Mouse (Mus musculus): ENCODE data around the gene Fbxw4. TPM values are rescaled to one million over a fixed set of nuclear protein-coding genes. Genes with fewer than 3 reads are reported as not detected.
A peak's percentile ranks its signal among the peaks of the same experiment; 100 is the strongest.

Gene Fbxw4
- total RNA-seq, 2 experiments from 2014 or later, result 29.7 to 30.3 TPM

DNA sequence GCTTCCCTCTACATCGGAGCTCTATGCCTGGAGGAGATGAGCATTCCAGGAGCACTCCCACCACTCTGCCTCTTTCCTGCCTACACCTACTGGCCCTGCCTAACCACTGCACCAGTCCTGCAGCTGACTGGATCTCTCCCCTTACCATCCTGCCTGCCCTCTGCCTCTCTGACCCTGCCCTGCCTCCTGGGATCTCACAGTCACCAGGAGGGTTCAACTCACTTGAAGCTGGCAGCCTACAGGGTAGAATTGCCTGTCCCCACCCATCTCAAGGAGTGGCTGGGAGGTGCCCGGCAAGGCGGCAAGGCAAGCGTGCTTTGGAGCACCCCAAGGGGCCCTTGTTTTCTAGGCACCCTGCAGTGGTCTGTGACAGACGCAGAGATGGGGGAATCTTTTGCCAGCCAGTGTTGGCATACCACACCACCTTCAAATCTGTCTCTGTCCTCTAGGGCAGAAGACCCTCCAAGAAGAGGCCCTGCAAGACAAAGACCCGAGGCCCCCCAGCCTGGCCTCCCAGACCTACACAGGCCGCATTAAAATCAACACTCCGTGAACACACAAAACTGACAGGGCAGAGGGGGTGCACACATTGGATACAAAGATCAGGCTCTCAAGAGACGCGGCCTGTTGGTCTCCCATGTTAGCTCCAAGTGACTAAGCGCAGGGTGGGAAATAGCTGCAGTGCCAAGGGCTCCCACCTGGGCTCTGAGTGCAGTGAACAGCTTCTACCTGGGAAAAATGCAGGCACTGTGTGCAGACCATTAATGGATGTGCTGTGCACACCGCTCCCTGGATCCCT, 44.5 kb downstream of the Fbxw4 start:
- DNase-seq (ENCODE audit: low spot score in 2 of 2), result no peak

- peak; percentile 33 to 57 for DNase-seq (ENCODE audit: low spot score in 2 of 2)
Measured at GRCm38 (mm10) chr19:45614928-45615327, 45.2 kb downstream of the Fbxw4 start.

GRCm38 (mm10) chr19:45614375-45614774, 45.7 kb downstream of the Fbxw4 start:
- no peak for DNase-seq (ENCODE audit: low spot score in 2 of 2)

GRCm38 (mm10) chr19:45610823-45611222, 49.3 kb downstream of the Fbxw4 start:
- no peak for DNase-seq (ENCODE audit: low spot score in 2 of 2)

DNA sequence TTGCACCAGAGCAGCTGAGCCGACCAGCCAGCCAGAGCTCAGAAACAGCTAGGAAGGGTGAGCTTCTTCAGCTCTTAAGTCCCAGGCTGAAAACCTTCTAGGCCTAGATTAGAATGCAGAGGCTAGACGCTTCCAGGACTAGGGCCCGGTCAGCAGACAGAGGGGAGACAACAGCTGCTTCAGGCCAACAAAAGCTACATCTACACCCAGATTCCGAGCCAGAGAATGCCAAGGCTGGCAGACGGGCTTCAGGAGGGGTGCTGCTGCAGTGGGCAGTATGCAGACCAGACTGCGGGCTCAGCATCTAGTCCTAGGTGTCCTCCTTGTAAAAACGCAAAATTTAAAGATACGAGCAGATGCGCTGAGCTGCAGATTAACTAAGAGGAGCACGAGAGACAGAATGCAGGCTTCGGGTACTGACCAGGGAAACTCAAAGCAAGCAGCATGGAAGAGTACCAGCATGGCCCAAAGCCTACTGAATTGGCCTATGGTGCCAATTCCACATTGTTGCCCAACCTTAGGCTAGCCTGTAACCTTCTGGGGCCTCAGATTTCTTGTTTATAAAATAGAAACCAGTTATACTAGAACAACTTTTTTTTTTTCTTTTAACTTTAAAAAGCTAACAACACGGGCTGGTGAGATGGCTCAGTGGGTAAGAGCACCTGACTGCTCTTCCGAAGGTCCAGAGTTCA, 51.3 kb downstream of the Fbxw4 start:
- DNase-seq (ENCODE audit: low spot score in 2 of 2), result no peak

DNA sequence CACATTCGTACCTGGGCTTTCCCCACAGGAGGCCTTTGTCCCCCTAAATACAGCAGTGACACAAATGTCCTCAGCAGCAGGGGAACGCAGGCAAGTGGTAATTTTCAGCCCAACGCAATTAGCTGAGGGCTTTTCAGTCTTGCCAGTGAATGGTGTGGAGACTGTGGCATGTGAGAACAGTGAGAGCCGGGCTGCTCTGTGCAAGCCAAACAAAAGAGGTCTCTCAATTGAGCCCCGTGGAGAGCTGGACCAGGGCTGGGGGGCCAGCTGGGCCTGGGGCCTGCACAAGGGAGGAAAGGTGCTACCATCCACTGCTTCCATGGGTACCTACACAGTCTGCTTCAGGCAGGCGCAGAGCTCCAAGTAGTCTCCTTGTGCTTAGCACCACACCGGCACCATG, 52.6 kb downstream of the Fbxw4 start:
- peak in 1 of 2 experiments; percentile 25 for DNase-seq (ENCODE audit: low spot score in 2 of 2)

DNA sequence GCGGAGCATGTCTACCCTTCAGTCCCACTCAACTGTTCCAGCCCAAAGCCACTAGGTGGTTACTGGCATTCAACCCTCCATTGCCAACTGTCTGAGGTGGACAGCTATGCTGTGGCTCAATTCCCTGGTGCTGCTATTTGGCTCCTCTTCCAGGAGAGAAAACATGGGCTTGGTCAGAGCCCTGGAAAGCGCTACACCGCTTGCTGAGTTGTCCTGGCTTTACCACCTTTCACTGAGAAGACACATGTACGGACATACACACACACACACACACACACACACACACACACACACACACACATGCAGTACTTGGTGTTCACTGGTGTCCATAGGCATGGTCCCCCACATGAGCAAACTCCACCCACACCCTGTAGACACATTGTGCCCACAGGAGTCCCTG, 53.4 kb downstream of the Fbxw4 start:
- no peak for DNase-seq (ENCODE audit: low spot score in 2 of 2)

- no peak for DNase-seq (ENCODE audit: low spot score in 2 of 2)
Measured at GRCm38 (mm10) chr19:45602606-45603005, 57.5 kb downstream of the Fbxw4 start.

- no peak for DNase-seq (ENCODE audit: low spot score in 2 of 2)
Measured at GRCm38 (mm10) chr19:45597106-45597505, 63.0 kb downstream of the Fbxw4 start.

GRCm38 (mm10) chr19:45596434-45596833, 63.7 kb downstream of the Fbxw4 start:
- no peak for DNase-seq (ENCODE audit: low spot score in 2 of 2)

DNA sequence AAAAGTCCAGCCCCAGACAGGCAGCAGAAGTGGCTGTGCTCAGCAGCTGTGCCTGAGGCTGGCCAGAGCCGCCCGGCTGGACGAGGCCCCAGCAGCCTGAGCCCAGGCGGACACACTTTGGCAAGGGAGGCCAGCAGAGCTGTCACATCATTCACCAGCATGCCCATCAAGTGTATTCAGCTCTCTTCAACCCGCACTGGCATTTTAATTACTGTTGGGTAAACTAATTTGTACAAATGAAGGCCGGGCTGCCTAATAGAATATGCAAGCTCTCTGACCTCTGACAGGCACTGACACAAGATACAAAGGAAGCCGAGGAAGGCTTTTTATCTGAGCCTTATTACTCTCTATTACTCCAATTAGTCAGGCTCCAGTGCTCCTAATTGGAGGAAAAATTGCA, 64.1 kb downstream of the Fbxw4 start:
- DNase-seq (ENCODE audit: low spot score in 2 of 2), result no peak

DNA sequence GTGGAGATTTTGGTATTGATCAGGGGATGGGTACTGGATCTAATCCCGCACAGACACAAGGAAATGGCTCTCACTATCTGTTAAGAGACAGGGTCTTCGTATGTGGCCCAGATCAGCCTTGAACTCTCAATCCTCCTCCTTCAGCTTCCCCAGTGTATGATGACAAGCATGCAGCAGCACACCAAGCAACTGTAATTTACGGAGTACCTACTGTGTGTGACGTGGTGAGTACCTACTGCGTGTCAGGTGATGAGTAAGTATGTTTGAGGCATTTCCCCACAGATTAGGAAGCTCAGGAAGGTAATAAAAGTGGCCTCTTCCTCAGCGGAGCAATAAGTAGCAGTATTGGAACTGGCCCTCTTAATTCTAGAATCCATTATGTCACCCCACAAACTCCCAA, 64.6 kb downstream of the Fbxw4 start:
- no peak for DNase-seq (ENCODE audit: low spot score in 2 of 2)

- no peak for DNase-seq (ENCODE audit: low spot score in 2 of 2)
Measured at GRCm38 (mm10) chr19:45594079-45594478, 66.0 kb downstream of the Fbxw4 start.

DNA sequence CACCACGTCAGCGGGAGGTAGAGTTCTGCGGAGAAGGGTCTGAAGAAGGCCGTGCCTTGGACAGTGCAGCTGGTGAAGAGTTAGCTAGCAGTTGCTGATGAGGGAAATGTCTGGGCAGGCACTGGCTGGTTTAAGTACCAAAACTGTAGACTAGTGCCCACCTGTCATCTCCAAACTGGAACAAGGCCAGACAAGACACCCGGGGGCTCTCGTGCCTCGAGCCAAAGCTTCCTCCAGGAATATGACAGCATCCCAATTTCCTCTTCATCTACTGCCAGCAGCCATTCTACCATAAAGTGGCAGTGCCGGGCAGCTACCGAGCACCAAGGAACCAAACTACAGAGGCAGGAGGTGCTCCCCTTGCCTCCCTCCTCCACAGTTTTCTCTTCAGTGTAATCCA, 67.2 kb downstream of the Fbxw4 start:
- DNase-seq (ENCODE audit: low spot score in 2 of 2), result no peak

GRCm38 (mm10) chr19:45591704-45592103, 68.4 kb downstream of the Fbxw4 start:
- DNase-seq (ENCODE audit: low spot score in 2 of 2), result no peak

DNA sequence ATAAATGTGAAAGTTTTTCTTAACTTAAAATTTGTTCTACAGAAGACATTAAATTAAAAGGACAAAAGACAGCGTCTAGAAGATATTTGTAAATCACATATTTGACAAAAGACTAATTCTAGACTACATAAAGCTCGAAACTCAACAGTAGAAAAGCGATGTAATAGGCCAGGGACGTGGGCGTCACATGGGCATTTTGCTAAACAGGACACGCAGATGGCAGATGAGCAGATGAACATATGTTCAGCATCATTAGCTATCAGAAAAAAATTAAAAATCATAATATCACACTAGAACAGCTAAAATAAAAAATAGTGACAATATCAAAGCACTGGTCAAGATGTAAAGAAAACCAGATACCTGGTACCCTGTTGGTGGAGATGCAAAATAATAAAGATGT, 70.4 kb downstream of the Fbxw4 start:
- DNase-seq (ENCODE audit: low spot score in 2 of 2), result no peak

DNA sequence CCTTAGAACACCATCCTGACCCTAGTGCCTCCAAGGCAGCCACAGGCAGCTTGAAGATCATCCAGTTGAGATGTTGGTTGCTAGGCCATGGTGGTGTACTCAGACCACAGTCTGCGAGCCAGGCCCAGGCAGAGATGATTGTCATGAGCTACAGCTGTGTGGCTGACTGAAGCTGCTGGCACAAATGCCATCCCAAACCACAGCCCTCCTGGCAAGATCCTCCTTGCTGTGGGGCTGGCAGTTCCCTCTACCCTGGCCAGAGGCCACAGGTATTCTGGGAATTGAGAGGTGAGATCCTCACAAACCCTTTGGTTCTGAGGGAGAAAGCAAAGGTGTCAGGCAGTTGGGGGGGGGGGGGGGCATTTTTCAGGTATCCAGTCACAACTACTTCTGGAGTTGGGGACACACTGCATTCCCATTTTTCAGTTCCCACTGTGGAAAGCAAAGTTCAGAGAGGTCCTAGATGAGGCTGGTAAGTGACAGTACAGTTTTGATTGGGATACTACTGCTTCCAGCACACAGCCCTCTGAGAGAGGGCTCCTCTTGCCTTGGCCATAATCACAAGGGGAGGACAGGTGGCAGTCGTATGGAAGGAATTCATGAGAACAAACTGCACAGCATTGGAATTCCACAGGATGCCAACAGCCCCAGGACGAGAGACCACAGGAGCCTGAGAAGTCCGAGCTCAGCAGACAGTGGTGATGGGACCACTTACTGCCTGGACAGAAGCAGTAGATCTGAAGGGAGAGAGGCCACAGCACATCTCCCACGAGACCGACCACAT, 72.4 kb downstream of the Fbxw4 start:
- no peak for DNase-seq (ENCODE audit: low spot score in 2 of 2)

GRCm38 (mm10) chr19:45586850-45587249, 73.3 kb downstream of the Fbxw4 start:
- no peak for DNase-seq (ENCODE audit: low spot score in 2 of 2)

DNA sequence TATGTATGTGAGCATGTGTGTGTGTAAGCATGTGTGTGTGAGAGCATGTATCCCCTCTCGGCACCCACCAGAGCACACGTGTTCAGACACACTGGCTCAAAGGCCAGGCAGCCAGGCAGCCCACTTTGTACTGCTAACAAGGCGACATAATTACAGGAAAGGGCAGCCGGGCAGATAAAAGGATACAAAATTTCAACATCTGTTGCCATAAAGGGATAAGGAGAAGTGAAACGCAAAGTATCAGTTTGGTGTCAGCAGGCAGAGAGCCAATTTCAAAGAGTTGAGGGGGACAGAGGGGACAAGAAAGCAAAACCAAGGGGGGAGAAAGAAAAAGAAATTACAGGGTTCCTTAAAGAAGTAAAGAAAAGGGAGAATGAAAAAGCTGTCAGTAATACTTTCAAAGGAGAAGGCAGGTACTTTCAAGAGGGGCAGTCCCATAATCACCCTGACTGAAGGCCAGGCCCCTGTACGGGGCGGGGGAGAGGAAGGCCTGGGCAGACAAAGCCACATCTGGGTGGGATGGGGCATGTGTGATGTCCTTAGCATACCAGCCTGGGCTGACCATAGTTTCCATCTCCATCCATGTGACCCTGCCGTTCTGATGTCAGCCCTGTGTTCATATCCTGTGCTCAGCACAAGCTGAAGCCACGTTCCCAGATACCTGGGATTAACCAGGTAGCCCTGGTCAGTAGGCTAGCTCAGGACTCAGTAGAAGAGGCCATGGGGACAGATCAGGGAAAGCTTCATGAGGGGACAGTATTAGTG, 75.1 kb downstream of the Fbxw4 start:
- DNase-seq (ENCODE audit: low spot score in 2 of 2), result no peak

DNA sequence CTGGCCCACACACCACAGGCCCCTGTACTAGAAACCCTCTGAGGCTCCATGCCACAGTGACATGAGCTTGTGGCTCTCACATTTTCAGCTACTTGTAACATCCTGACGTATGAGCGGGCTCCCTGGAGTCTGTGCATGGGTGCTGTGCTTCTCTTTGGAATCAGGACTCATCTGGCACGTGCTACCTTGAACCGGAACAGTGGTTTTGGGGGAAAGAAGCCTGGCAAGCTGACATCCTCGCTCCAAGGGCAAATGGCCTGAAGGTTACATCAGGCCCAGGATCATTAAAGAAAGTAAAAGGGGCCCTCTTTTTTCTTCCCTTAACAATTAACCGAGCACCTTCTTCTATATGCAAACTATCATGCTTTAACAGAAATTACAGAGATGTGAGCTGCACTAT, 77.0 kb downstream of the Fbxw4 start:
- no peak for DNase-seq (ENCODE audit: low spot score in 2 of 2)

DNA sequence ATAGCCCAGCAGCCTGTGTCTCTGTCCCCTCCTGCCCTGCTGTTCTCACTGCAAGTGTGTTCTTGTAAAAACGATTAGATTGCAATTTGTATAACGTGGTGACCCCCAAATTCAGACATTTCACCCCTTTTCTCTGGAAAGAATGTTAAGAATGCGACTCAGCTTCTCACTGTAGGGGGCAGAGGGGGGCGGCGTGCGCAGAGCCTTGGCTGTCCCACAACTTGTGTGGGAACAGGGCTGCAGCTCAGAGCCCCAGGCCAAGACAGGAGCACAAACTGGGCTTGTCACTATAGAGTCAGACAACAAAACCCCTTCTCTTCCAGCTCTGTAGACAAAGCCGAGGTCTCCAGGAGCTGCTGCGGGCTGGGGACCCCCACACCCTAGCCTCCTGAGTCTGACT, 78.0 kb downstream of the Fbxw4 start:
- DNase-seq (ENCODE audit: low spot score in 2 of 2), result no peak
